Mouse (Mus musculus) ES-E14 (cell line): Measurements from ENCODE around the gene Lysmd3. TPM values are rescaled to one million over a fixed set of nuclear protein-coding genes. Genes with fewer than 3 reads are reported as not detected.

ENCODE experiments used
- DNase-seq: peaks from one replicate; pipeline ENCODE4 v3.0.0-alpha.2; 2013; ENCODE audit warnings: low read depth, low spot score
- H3K27ac ChIP-seq: 2 replicates; pipeline ENCODE4 v1.5.1; 2012; ENCODE audit warnings: low read depth, mild to moderate bottlenecking, low read length, moderate library complexity, mixed read lengths; ENCODE audit not compliant: poor library complexity, insufficient read depth, severe bottlenecking
- H3K36me3 ChIP-seq: 2 replicates; pipeline ENCODE4 v1.6.1; 2012; ENCODE audit warnings: mild to moderate bottlenecking, low read length, moderate library complexity, mixed read lengths; ENCODE audit not compliant: control insufficient read depth, poor library complexity, insufficient read depth, severe bottlenecking
- H3K4me1 ChIP-seq, 2 experiments: fragments of 150-350 bp in 1 of 2; sonication (generic) in 1 of 2; 2 replicates each; pipeline ENCODE4 v1.6.1; 2012; ENCODE audit warnings: low read length in 2 of 2, mild to moderate bottlenecking in 1 of 2, mixed read lengths in 1 of 2; ENCODE audit not compliant: control insufficient read depth in 2 of 2, insufficient read depth in 2 of 2, poor library complexity in 1 of 2
- H3K4me3 ChIP-seq, 2 experiments: fragments of 150-350 bp in 1 of 2; sonication (generic) in 1 of 2; 2 replicates each; pipeline ENCODE4 v1.5.1; 2012; ENCODE audit warnings: low read length in 2 of 2, low read depth in 1 of 2, mild to moderate bottlenecking in 1 of 2, mixed read lengths in 1 of 2; ENCODE audit not compliant: insufficient read depth in 1 of 2, poor library complexity in 1 of 2, severe bottlenecking in 1 of 2
- H3K9ac ChIP-seq: 2 replicates; pipeline ENCODE4 v1.6.1; 2012; ENCODE audit warnings: low read depth, mild to moderate bottlenecking, low read length, mixed read lengths; ENCODE audit not compliant: poor library complexity, insufficient read depth, severe bottlenecking
- H3K9me3 ChIP-seq: fragments of 150-350 bp; sonication (generic); 2 replicates; pipeline ENCODE4 v1.6.1; 2012; ENCODE audit warnings: low read depth, mild to moderate bottlenecking, low read length; ENCODE audit not compliant: control insufficient read depth, insufficient read depth
- CHD2 ChIP-seq: IDR thresholded peaks from 2 replicates; pipeline ENCODE4 v1.6.1; 2014; ENCODE audit warnings: mild to moderate bottlenecking, low read depth, low read length, inconsistent platforms
- HCFC1 ChIP-seq: IDR thresholded peaks from 2 replicates; pipeline ENCODE4 v1.6.1; 2012; ENCODE audit warnings: low read length, inconsistent platforms, borderline replicate concordance; ENCODE audit not compliant: insufficient read depth
- MAFK ChIP-seq: IDR thresholded peaks from 2 replicates; pipeline ENCODE4 v1.6.1; 2014; ENCODE audit warnings: mild to moderate bottlenecking, low read depth, low read length, inconsistent platforms; ENCODE audit not compliant: insufficient read depth
- ZC3H11A ChIP-seq: IDR thresholded peaks from 2 replicates; pipeline ENCODE4 v1.6.1; 2012; ENCODE audit warnings: low read depth, mild to moderate bottlenecking, inconsistent platforms, low read length, borderline replicate concordance
- ZNF384 ChIP-seq: IDR thresholded peaks from 2 replicates; pipeline ENCODE4 v1.6.1; 2012; ENCODE audit warnings: low read depth, low read length, inconsistent platforms
- in situ Hi-C, 2 experiments: fragments of 600-800 bp; cut with MboI; formaldehyde crosslinking; loops; one replicate each; pipeline ENCODE4 v1.15.1; 2025; ENCODE audit warnings: low sequenced_read_pairs in 2 of 2, inconsistent platforms in 1 of 2; ENCODE audit not compliant: unreplicated experiment in 2 of 2
- total RNA-seq: library from RNA; depleted of rRNA; stranded (reverse); fragments of 300-350 nt; gene quantifications from 2 replicates; pipeline ENCODE4 v1.2.3, GENCODE M21; 2012

Lysmd3 gene
- total RNA-seq, 1 experiment = 21.2 TPM

- in situ Hi-C loops = no loop called here
- no peak overlapping the region for H3K9ac ChIP-seq
- H3K4me1 ChIP-seq = peaks cover 2 to 3% of the 10 kb centered on the region in 2 experiments; a peak in 1 of 4 replicates
- no peak for TF ChIP-seq CHD2
- no peak for TF ChIP-seq ZC3H11A
- TF ChIP-seq MAFK = no peak
- no peak for TF ChIP-seq HCFC1
- TF ChIP-seq ZNF384 = no peak
- H3K9me3 ChIP-seq = no peaks in the 10 kb centered on the region
- DNase-seq = no peak
- H3K27ac ChIP-seq = no peak overlapping the region
- no peak overlapping the region for H3K4me3 ChIP-seq
- peaks cover 13% of the 10 kb centered on the region for H3K36me3 ChIP-seq
These were observed 27.4 kb downstream of the Lysmd3 start for GRCm38 (mm10) chr13:81684884-81685283.

- Histone ChIP-seq H3K9me3 (no peaks in the 10 kb centered on the region), H3K4me1 (peaks cover 2 to 6% of the 10 kb centered on the region in 2 experiments), H3K36me3 (peaks cover 7% of the 10 kb centered on the region), H3K4me3 (no peak overlapping the region), H3K27ac (no peak overlapping the region; the same call in 1 of the 2 replicates), H3K9ac (no peak overlapping the region)
- in situ Hi-C loops = no loop called here
- no peak for DNase-seq
- no peak for TF ChIP-seq CHD2
- no peak for TF ChIP-seq HCFC1
- no peak for TF ChIP-seq MAFK
- no peak for TF ChIP-seq ZC3H11A
- TF ChIP-seq ZNF384 = no peak
These were observed 32.1 kb downstream of the Lysmd3 start for GRCm38 (mm10) chr13:81689587-81689986.

GRCm38 (mm10) chr13:81690477-81690876 is 33.0 kb downstream of the Lysmd3 start:
- in situ Hi-C loops = no loop called here

GRCm38 (mm10) chr13:81691606-81692005 is 34.1 kb downstream of the Lysmd3 start:
- Histone ChIP-seq H3K36me3 (peaks cover 2% of the 10 kb centered on the region), H3K4me3 (no peak overlapping the region), H3K4me1 (peaks cover 2 to 6% of the 10 kb centered on the region in 2 experiments), H3K9me3 (no peaks in the 10 kb centered on the region), H3K27ac (peak overlapping the region; percentile 44; the same call in 1 of the 2 replicates), H3K9ac (peak overlapping the region; percentile 59)
- DNase-seq = no peak
- TF ChIP-seq MAFK (peak; percentile 97), HCFC1 (no peak), ZC3H11A (no peak), ZNF384 (no peak), CHD2 (no peak)
- in situ Hi-C loops = no loop called here

More at GRCm38 (mm10) chr13:81690477-81690876, 33.0 kb downstream of the Lysmd3 start:
- TF ChIP-seq ZC3H11A (no peak), MAFK (no peak), CHD2 (no peak), HCFC1 (no peak), ZNF384 (no peak)
- no peak for DNase-seq
- Histone ChIP-seq H3K36me3 (peaks cover 7% of the 10 kb centered on the region), H3K9ac (peak overlapping the region; percentile 46; the same call in 1 of the 2 replicates), H3K9me3 (no peaks in the 10 kb centered on the region), H3K4me3 (no peak overlapping the region), H3K4me1 (peaks cover 2 to 6% of the 10 kb centered on the region in 2 experiments), H3K27ac (peak overlapping the region; percentile 23; the same call in 1 of the 2 replicates)
